Mouse (Mus musculus): ENCODE data around the gene Gpr15.

DNA sequence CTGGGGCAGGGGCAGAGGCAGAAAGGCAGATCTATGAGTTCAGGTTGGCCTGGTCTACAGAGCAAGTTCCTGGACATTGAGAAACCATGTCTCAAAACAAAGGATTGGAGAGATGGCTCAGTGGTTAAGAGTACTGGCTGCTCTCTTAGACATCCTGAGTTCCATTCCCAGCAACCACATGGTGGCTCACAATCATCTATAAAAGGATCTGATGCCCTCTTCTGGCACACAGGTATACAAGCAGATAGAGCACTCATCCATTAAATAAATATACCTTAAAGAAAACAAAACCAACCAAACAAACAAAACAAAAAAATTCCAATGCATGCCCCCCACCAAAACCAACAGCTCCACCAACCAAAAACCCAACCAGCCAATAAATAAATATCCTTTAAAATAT, 34.3 kb downstream of the Gpr15 start:
- TF ChIP-seq CTCF (IDR thresholded peaks at IDR 0.05; ENCODE audit: low read depth) (peak; percentile 51), EP300 (IDR thresholded peaks at IDR 0.05; ENCODE audit: low read depth) (no peak)

Data from liver, postnatal 0 days (tissue).